Mouse (Mus musculus): ENCODE measurements around the gene Plxnb3. TPM values are rescaled to one million over a fixed set of nuclear protein-coding genes. Genes with fewer than 3 reads are reported as not detected.
A peak's percentile ranks its signal among the peaks of the same experiment; 100 is the strongest.

Plxnb3 gene
- polyA plus RNA-seq, 2 experiments = 0.62 to 1.9 TPM

GRCm38 (mm10) chrX:73717667-73718066 lies 39.2 kb upstream of the Plxnb3 start:
- Histone ChIP-seq H3K4me1 (ENCODE audit: control insufficient read depth, insufficient read depth, low read length) (peaks cover 20% of the 10 kb centered on the region), H3K27ac (replicated peaks; ENCODE audit: low read depth, low read length) (no peak overlapping the region), H3K36me3 (ENCODE audit: control insufficient read depth, insufficient read depth, low read length) (no peaks in the 10 kb centered on the region), H3K9me3 (ENCODE audit: control insufficient read depth, low read length) (no peaks in the 10 kb centered on the region), H3K4me2 (replicated peaks; ENCODE audit: low read depth, low read length, severe bottlenecking) (peak overlapping the region; percentile 60), H3K9ac (ENCODE audit: low read depth, low read length, severe bottlenecking) (0 out of 2 replicates have a peak overlapping the region, but pooled peaks have one; percentile 50), H3K27me3 (ENCODE audit: control insufficient read depth, insufficient read depth, low read length) (no peaks in the 10 kb centered on the region), H3K4me3 (replicated peaks; ENCODE audit: low read length) (peak overlapping the region; percentile 51)
- 61% methylated on average over 11 of the region's 11 CpGs for WGBS
- no peak for TF ChIP-seq POLR2A (IDR thresholded peaks at IDR 0.05; ENCODE audit: borderline replicate concordance, extremely low read depth, insufficient read depth, insufficient read length)
- no peak for DNase-seq (ENCODE audit: low spot score)
- ATAC-seq (ENCODE audit: low FRiP score, low read depth) = no peak

- H3K27ac ChIP-seq (replicated peaks; ENCODE audit: low read depth, low read length) = no peak overlapping the region
- H3K9me3 ChIP-seq (ENCODE audit: control insufficient read depth, low read length) = no peaks in the 10 kb centered on the region
- peaks cover 20% of the 10 kb centered on the region for H3K4me1 ChIP-seq (ENCODE audit: control insufficient read depth, insufficient read depth, low read length)
- WGBS = 44% methylated on average over 3 of the region's 3 CpGs
- no peaks in the 10 kb centered on the region for H3K27me3 ChIP-seq (ENCODE audit: control insufficient read depth, insufficient read depth, low read length)
- no peak overlapping the region for H3K4me3 ChIP-seq (replicated peaks; ENCODE audit: low read length)
- peak overlapping the region; percentile 23 for H3K4me2 ChIP-seq (replicated peaks; ENCODE audit: low read depth, low read length, severe bottlenecking)
- H3K36me3 ChIP-seq (ENCODE audit: control insufficient read depth, insufficient read depth, low read length) = no peaks in the 10 kb centered on the region
- no peak for DNase-seq (ENCODE audit: low spot score)
- no peak for TF ChIP-seq POLR2A (IDR thresholded peaks at IDR 0.05; ENCODE audit: borderline replicate concordance, extremely low read depth, insufficient read depth, insufficient read length)
- no peak for ATAC-seq (ENCODE audit: low FRiP score, low read depth)
- H3K9ac ChIP-seq (ENCODE audit: low read depth, low read length, severe bottlenecking) = no peak overlapping the region
These were observed 38.6 kb upstream of the Plxnb3 start for GRCm38 (mm10) chrX:73718271-73718670.

- TF ChIP-seq POLR2A (IDR thresholded peaks at IDR 0.05; ENCODE audit: borderline replicate concordance, extremely low read depth, insufficient read depth, insufficient read length) = no peak
- Histone ChIP-seq H3K27ac (replicated peaks; ENCODE audit: low read depth, low read length) (no peak overlapping the region), H3K9me3 (ENCODE audit: control insufficient read depth, low read length) (no peaks in the 10 kb centered on the region), H3K4me3 (replicated peaks; ENCODE audit: low read length) (no peak overlapping the region), H3K36me3 (ENCODE audit: control insufficient read depth, insufficient read depth, low read length) (no peaks in the 10 kb centered on the region), H3K27me3 (ENCODE audit: control insufficient read depth, insufficient read depth, low read length) (no peaks in the 10 kb centered on the region), H3K4me2 (replicated peaks; ENCODE audit: low read depth, low read length, severe bottlenecking) (peak overlapping the region; percentile 23), H3K4me1 (ENCODE audit: control insufficient read depth, insufficient read depth, low read length) (peaks cover 20% of the 10 kb centered on the region), H3K9ac (ENCODE audit: low read depth, low read length, severe bottlenecking) (no peak overlapping the region)
- ATAC-seq (ENCODE audit: low FRiP score, low read depth) = no peak
- DNase-seq (ENCODE audit: low spot score) = no peak
- 42% methylated on average over 5 of the region's 5 CpGs for WGBS
These were observed 38.1 kb upstream of the Plxnb3 start for GRCm38 (mm10) chrX:73718686-73719362.

GRCm38 (mm10) chrX:73730908-73731307 lies 26.0 kb upstream of the Plxnb3 start:
- WGBS = 59% methylated on average over 1 of the region's 1 CpGs
- H3K36me3 ChIP-seq (ENCODE audit: control insufficient read depth, insufficient read depth, low read length) = peaks cover 7% of the 10 kb centered on the region; the same call in 1 of the 2 replicates
- no peaks in the 10 kb centered on the region for H3K9me3 ChIP-seq (ENCODE audit: control insufficient read depth, low read length)
- no peak overlapping the region for H3K4me2 ChIP-seq (replicated peaks; ENCODE audit: low read depth, low read length, severe bottlenecking)
- no peaks in the 10 kb centered on the region for H3K27me3 ChIP-seq (ENCODE audit: control insufficient read depth, insufficient read depth, low read length)
- TF ChIP-seq POLR2A (IDR thresholded peaks at IDR 0.05; ENCODE audit: borderline replicate concordance, extremely low read depth, insufficient read depth, insufficient read length) = no peak
- ATAC-seq (ENCODE audit: low FRiP score, low read depth) (no peak), DNase-seq (ENCODE audit: low spot score) (no peak)
- no peaks in the 10 kb centered on the region for H3K4me1 ChIP-seq (ENCODE audit: control insufficient read depth, insufficient read depth, low read length)
- H3K27ac ChIP-seq (replicated peaks; ENCODE audit: low read depth, low read length) = no peak overlapping the region
- H3K4me3 ChIP-seq (replicated peaks; ENCODE audit: low read length) = no peak overlapping the region
- H3K9ac ChIP-seq (ENCODE audit: low read depth, low read length, severe bottlenecking) = no peak overlapping the region

GRCm38 (mm10) chrX:73738155-73738554 lies 18.7 kb upstream of the Plxnb3 start:
- DNase-seq (ENCODE audit: low spot score) (no peak), ATAC-seq (ENCODE audit: low FRiP score, low read depth) (no peak)
- WGBS = 71% methylated on average over 1 of the region's 1 CpGs
- Histone ChIP-seq H3K4me1 (ENCODE audit: control insufficient read depth, insufficient read depth, low read length) (no peaks in the 10 kb centered on the region), H3K27me3 (ENCODE audit: control insufficient read depth, insufficient read depth, low read length) (no peaks in the 10 kb centered on the region), H3K27ac (replicated peaks; ENCODE audit: low read depth, low read length) (no peak overlapping the region), H3K36me3 (ENCODE audit: control insufficient read depth, insufficient read depth, low read length) (0 out of 2 replicates have a peak, but pooled peaks cover 3% of the 10 kb centered on the region), H3K9me3 (ENCODE audit: control insufficient read depth, low read length) (no peaks in the 10 kb centered on the region), H3K4me3 (replicated peaks; ENCODE audit: low read length) (no peak overlapping the region), H3K9ac (ENCODE audit: low read depth, low read length, severe bottlenecking) (no peak overlapping the region), H3K4me2 (replicated peaks; ENCODE audit: low read depth, low read length, severe bottlenecking) (no peak overlapping the region)
- TF ChIP-seq POLR2A (IDR thresholded peaks at IDR 0.05; ENCODE audit: borderline replicate concordance, extremely low read depth, insufficient read depth, insufficient read length) = no peak
